Mouse (Mus musculus): ENCODE results near the gene Rgs3. TPM values are rescaled to one million over a fixed set of nuclear protein-coding genes. Genes with fewer than 3 reads are reported as not detected.

The Rgs3 gene
- polyA plus RNA-seq, 1 experiment from 2014 or later, result 31.3 TPM

DNA sequence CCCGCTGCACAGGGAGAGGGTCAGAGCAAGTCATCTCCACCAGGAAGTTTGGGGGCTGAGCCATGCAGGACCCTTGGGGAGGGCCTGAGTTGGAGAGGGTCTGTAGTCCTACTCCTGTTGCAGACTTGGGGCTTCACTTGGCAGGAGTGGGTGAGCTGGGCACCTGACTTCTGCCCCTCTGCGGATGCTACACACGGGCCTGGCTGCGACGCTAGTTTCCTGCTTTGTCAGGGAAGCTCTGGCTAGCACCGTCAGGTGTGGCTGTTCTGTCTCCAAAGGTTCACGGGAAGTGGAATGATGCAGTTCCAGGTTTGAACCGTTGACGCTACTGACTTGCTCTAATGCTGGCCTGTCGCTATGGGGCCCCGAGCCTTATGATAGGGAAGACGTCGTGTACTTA, 144.6 kb downstream of the Rgs3 start:
- Histone ChIP-seq H3K4me1 (replicated peaks; ENCODE audit: control insufficient read depth, insufficient read depth, low read length) (no peaks in the 10 kb centered on the region; the same call in 1 of the 2 replicates), H3K4me3 (ENCODE audit: low read depth, low read length) (no peak overlapping the region), H3K27me3 (ENCODE audit: control insufficient read depth, insufficient read depth, low read length) (no peaks in the 10 kb centered on the region), H3K9me3 (ENCODE audit: control insufficient read depth, low read length) (no peaks in the 10 kb centered on the region), H3K36me3 (ENCODE audit: control insufficient read depth, insufficient read depth, low read length) (0 out of 2 replicates have a peak, but pooled peaks cover 6% of the 10 kb centered on the region), H3K4me2 (replicated peaks; ENCODE audit: low read depth, low read length) (no peak overlapping the region), H3K9ac (ENCODE audit: low read depth, low read length) (no peak overlapping the region), H3K27ac (ENCODE audit: low read depth, low read length) (no peak overlapping the region)
- DNase-seq (ENCODE audit: low spot score) (no peak), ATAC-seq (ENCODE audit: low FRiP score) (no peak)
- 94% methylated on average over 13 of the region's 13 CpGs for WGBS

DNA sequence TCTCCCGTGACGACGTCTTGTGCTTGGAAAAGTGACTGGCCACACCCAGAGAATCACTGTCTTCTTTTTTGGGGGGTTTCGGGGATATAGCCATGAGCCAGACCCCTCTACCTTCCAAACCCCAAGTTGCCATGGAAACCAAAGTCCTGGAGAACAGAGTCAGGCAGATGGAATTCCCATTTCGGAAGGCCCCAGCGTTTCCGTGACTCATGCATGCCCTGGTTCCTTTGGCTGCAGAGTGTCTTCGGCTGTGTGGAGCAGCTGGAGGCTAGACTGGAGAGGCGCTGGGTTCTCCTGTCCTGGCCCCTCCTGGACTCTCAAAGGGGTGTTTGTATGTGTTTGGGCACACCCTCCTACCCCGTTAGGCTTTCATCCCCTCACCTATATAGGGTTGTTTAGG, 145.4 kb downstream of the Rgs3 start:
- DNase-seq (ENCODE audit: low spot score) (no peak), ATAC-seq (ENCODE audit: low FRiP score) (0 out of 2 replicates have a peak, but pooled peaks have one; percentile 1)
- Histone ChIP-seq H3K9ac (ENCODE audit: low read depth, low read length) (no peak overlapping the region), H3K4me2 (replicated peaks; ENCODE audit: low read depth, low read length) (no peak overlapping the region), H3K4me1 (replicated peaks; ENCODE audit: control insufficient read depth, insufficient read depth, low read length) (no peaks in the 10 kb centered on the region), H3K4me3 (ENCODE audit: low read depth, low read length) (no peak overlapping the region), H3K9me3 (ENCODE audit: control insufficient read depth, low read length) (no peaks in the 10 kb centered on the region), H3K36me3 (ENCODE audit: control insufficient read depth, insufficient read depth, low read length) (0 out of 2 replicates have a peak, but pooled peaks cover 6% of the 10 kb centered on the region), H3K27ac (ENCODE audit: low read depth, low read length) (no peak overlapping the region), H3K27me3 (ENCODE audit: control insufficient read depth, insufficient read depth, low read length) (no peaks in the 10 kb centered on the region)
- WGBS, result 77% methylated on average over 10 of the region's 10 CpGs

DNA sequence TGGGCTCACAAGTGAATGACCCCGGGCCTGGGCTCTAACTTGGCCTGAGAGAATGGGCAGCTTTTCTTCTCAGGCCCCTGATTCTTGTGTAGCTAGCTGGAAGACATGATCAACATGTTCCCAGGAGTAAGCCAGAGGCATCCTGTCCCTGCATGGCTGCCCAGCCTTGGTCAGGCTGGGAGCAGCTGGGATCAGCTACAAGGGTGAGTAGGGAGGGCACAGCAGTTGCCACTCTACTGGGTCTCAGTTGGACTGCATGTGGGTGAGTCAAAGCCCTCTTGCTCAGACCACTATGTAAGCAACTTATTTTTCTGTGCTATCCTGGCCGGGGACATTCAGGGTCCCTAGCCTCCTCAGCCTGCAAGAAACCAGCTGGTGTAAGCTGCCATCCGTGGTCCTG, 146.1 kb downstream of the Rgs3 start:
- Histone ChIP-seq H3K27ac (ENCODE audit: low read depth, low read length) (no peak overlapping the region), H3K27me3 (ENCODE audit: control insufficient read depth, insufficient read depth, low read length) (no peaks in the 10 kb centered on the region), H3K9me3 (ENCODE audit: control insufficient read depth, low read length) (no peaks in the 10 kb centered on the region), H3K4me1 (replicated peaks; ENCODE audit: control insufficient read depth, insufficient read depth, low read length) (no peaks in the 10 kb centered on the region), H3K9ac (ENCODE audit: low read depth, low read length) (no peak overlapping the region), H3K4me2 (replicated peaks; ENCODE audit: low read depth, low read length) (no peak overlapping the region), H3K36me3 (ENCODE audit: control insufficient read depth, insufficient read depth, low read length) (0 out of 2 replicates have a peak, but pooled peaks cover 5% of the 10 kb centered on the region), H3K4me3 (ENCODE audit: low read depth, low read length) (no peak overlapping the region)
- 52% methylated on average over 3 of the region's 3 CpGs for WGBS
- DNase-seq (ENCODE audit: low spot score) (no peak), ATAC-seq (ENCODE audit: low FRiP score) (no peak)

DNA sequence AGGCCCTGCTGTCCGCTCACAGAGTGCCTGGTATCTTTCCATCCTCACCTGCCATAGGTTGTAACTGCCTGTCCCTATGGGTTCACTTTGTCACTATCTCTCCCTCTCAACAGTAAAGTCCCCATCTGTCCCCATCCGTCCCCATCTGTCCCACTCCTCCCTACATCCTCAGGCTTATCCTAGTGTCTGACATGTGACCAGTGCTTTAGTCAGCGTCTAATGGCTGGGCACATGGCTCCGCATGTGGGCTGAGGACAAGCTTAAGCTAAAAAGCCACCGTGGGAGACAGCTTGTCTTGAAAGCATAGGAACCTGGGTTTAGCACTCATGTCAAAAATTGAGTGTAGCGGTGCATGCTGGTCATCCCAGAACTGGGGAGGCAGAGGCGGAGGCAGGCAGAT, 148.4 kb downstream of the Rgs3 start:
- H3K36me3 ChIP-seq (ENCODE audit: control insufficient read depth, insufficient read depth, low read length), result no peaks in the 10 kb centered on the region
- H3K4me1 ChIP-seq (replicated peaks; ENCODE audit: control insufficient read depth, insufficient read depth, low read length), result no peaks in the 10 kb centered on the region
- no peak for ATAC-seq (ENCODE audit: low FRiP score)
- H3K4me2 ChIP-seq (replicated peaks; ENCODE audit: low read depth, low read length), result no peak overlapping the region
- WGBS, result 77% methylated on average over 7 of the region's 7 CpGs
- no peak overlapping the region for H3K9ac ChIP-seq (ENCODE audit: low read depth, low read length)
- no peak for DNase-seq (ENCODE audit: low spot score)
- H3K4me3 ChIP-seq (ENCODE audit: low read depth, low read length), result no peak overlapping the region
- H3K27me3 ChIP-seq (ENCODE audit: control insufficient read depth, insufficient read depth, low read length), result no peaks in the 10 kb centered on the region
- H3K9me3 ChIP-seq (ENCODE audit: control insufficient read depth, low read length), result no peaks in the 10 kb centered on the region
- H3K27ac ChIP-seq (ENCODE audit: low read depth, low read length), result no peak overlapping the region

DNA sequence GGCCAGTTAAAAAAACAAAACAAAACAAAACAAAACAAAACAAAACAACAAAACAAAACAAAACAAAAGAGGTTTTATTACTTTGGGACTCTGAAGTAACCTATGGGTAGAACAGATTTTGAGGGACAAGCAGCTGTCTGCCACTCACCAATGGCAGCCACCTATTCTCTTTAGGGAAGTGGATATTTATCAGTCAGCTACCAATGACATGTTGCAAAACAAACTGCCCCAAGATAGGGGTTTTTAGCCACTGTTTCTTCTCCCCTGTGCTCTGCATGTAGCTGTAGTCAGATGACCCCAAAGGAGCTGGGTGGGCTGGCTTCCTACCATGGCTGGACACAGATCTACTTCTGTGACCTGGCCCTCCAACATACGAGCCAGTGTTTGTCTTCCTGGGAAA, 149.3 kb downstream of the Rgs3 start:
- no peak for ATAC-seq (ENCODE audit: low FRiP score)
- WGBS, result 82% methylated on average over 1 of the region's 1 CpGs
- no peak for DNase-seq (ENCODE audit: low spot score)

DNA sequence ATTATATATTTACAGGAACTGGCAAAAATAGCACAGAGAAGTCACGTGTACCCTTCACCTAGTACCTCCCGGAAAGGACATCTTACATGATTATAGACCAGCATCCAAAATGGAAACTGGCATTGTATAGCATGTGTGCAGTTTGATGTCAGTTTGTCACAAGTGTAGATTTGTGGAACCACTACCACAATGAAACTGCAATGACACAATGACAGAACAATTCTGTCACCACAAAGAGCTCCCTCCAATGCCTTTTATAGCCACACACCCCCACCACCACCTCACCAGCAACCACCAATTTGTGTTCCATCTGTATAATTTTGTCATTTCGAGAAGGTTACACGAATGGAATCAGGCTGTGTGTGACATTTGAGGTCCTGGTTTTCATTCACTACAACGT, 149.8 kb downstream of the Rgs3 start:
- Histone ChIP-seq H3K4me3 (ENCODE audit: low read depth, low read length) (no peak overlapping the region), H3K4me2 (replicated peaks; ENCODE audit: low read depth, low read length) (no peak overlapping the region), H3K36me3 (ENCODE audit: control insufficient read depth, insufficient read depth, low read length) (no peaks in the 10 kb centered on the region), H3K9ac (ENCODE audit: low read depth, low read length) (no peak overlapping the region), H3K9me3 (ENCODE audit: control insufficient read depth, low read length) (no peaks in the 10 kb centered on the region), H3K27me3 (ENCODE audit: control insufficient read depth, insufficient read depth, low read length) (no peaks in the 10 kb centered on the region), H3K27ac (ENCODE audit: low read depth, low read length) (no peak overlapping the region), H3K4me1 (replicated peaks; ENCODE audit: control insufficient read depth, insufficient read depth, low read length) (no peaks in the 10 kb centered on the region)
- no peak for ATAC-seq (ENCODE audit: low FRiP score)
- WGBS, result 89% methylated on average over 5 of the region's 5 CpGs
- DNase-seq (ENCODE audit: low spot score), result no peak

More for the DNA sequence above, 149.3 kb downstream of the Rgs3 start:
- Histone ChIP-seq H3K9me3 (ENCODE audit: control insufficient read depth, low read length) (no peaks in the 10 kb centered on the region), H3K9ac (ENCODE audit: low read depth, low read length) (no peak overlapping the region), H3K4me3 (ENCODE audit: low read depth, low read length) (no peak overlapping the region), H3K27ac (ENCODE audit: low read depth, low read length) (no peak overlapping the region), H3K36me3 (ENCODE audit: control insufficient read depth, insufficient read depth, low read length) (no peaks in the 10 kb centered on the region), H3K4me2 (replicated peaks; ENCODE audit: low read depth, low read length) (no peak overlapping the region), H3K4me1 (replicated peaks; ENCODE audit: control insufficient read depth, insufficient read depth, low read length) (no peaks in the 10 kb centered on the region), H3K27me3 (ENCODE audit: control insufficient read depth, insufficient read depth, low read length) (no peaks in the 10 kb centered on the region)

DNA sequence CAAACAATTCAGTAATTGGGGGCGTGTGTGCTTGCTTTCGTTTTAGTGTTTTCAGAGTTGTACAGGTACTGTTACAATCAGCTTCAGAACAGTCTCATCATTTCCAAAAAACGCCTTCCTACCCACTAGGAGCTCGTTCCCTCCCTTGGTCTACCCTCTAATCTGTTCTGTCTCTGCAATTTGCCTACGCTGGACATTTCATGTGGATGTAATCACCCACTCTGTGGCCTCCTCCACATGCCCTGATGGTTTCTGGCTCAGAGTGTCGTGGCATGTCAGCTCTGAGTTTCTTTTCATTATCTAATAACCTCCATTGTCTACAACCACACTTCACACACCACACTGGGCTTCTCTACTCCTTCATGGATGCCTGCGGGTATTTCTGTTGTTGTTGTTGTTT, 151.5 kb downstream of the Rgs3 start:
- no peaks in the 10 kb centered on the region for H3K36me3 ChIP-seq (ENCODE audit: control insufficient read depth, insufficient read depth, low read length)
- no peaks in the 10 kb centered on the region for H3K9me3 ChIP-seq (ENCODE audit: control insufficient read depth, low read length)
- no peaks in the 10 kb centered on the region for H3K27me3 ChIP-seq (ENCODE audit: control insufficient read depth, insufficient read depth, low read length)
- ATAC-seq (ENCODE audit: low FRiP score) (no peak), DNase-seq (ENCODE audit: low spot score) (no peak)
- no peak overlapping the region for H3K4me3 ChIP-seq (ENCODE audit: low read depth, low read length)
- no peaks in the 10 kb centered on the region for H3K4me1 ChIP-seq (replicated peaks; ENCODE audit: control insufficient read depth, insufficient read depth, low read length)
- H3K27ac ChIP-seq (ENCODE audit: low read depth, low read length), result no peak overlapping the region
- no peak overlapping the region for H3K4me2 ChIP-seq (replicated peaks; ENCODE audit: low read depth, low read length)
- WGBS, result 89% methylated on average over 7 of the region's 7 CpGs
- H3K9ac ChIP-seq (ENCODE audit: low read depth, low read length), result no peak overlapping the region

DNA sequence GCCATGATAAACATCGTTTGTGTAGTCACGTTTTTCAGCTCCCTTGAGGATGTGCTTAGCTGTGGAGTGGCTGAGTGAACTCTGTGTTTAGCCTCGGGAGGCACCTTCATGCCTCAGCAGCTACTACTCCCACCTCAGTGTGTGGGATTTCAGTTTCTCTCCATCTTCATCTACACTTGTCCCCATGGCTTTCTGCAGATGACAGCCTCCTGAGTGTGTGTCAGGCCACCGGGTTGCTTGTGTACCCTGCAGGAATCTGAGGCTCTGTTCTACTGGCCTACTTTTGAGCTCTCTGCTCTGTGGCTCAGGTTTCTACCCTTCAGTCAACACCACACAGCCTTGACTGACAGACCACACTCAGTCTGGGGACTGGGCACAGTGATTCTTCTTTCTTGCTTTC, 151.9 kb downstream of the Rgs3 start:
- 77% methylated on average over 4 of the region's 4 CpGs for WGBS

DNA sequence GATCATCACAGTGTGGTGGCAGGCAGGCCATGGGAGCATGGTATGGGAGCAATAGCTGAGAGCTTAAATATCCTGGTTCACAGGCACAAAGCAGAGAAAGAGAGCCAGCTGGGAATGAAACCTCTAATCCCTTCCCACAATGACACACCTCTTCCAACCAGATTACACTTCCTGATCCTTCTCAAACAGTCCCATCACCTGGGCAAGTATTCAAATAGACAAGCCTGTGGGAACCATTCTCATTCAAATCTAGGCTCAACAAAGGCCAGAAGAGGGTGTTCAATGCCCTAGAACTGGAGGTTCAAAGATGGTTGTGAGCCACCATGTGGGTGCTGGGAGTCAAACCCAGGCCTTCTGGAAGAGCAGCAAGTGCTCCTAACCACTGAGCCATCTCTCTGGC, 161.2 kb downstream of the Rgs3 start:
- Histone ChIP-seq H3K9me3 (ENCODE audit: control insufficient read depth, low read length) (no peaks in the 10 kb centered on the region), H3K36me3 (ENCODE audit: control insufficient read depth, insufficient read depth, low read length) (no peaks in the 10 kb centered on the region), H3K27ac (ENCODE audit: low read depth, low read length) (no peak overlapping the region), H3K9ac (ENCODE audit: low read depth, low read length) (no peak overlapping the region), H3K4me2 (replicated peaks; ENCODE audit: low read depth, low read length) (no peak overlapping the region), H3K4me1 (replicated peaks; ENCODE audit: control insufficient read depth, insufficient read depth, low read length) (no peaks in the 10 kb centered on the region), H3K27me3 (ENCODE audit: control insufficient read depth, insufficient read depth, low read length) (no peaks in the 10 kb centered on the region), H3K4me3 (ENCODE audit: low read depth, low read length) (no peak overlapping the region)
- no peak for DNase-seq (ENCODE audit: low spot score)
- no peak for ATAC-seq (ENCODE audit: low FRiP score)

More for the DNA sequence above, 151.9 kb downstream of the Rgs3 start:
- Histone ChIP-seq H3K4me3 (ENCODE audit: low read depth, low read length) (no peak overlapping the region), H3K4me2 (replicated peaks; ENCODE audit: low read depth, low read length) (no peak overlapping the region), H3K27ac (ENCODE audit: low read depth, low read length) (no peak overlapping the region), H3K36me3 (ENCODE audit: control insufficient read depth, insufficient read depth, low read length) (no peaks in the 10 kb centered on the region), H3K4me1 (replicated peaks; ENCODE audit: control insufficient read depth, insufficient read depth, low read length) (no peaks in the 10 kb centered on the region), H3K9me3 (ENCODE audit: control insufficient read depth, low read length) (no peaks in the 10 kb centered on the region), H3K9ac (ENCODE audit: low read depth, low read length) (no peak overlapping the region), H3K27me3 (ENCODE audit: control insufficient read depth, insufficient read depth, low read length) (no peaks in the 10 kb centered on the region)
- ATAC-seq (ENCODE audit: low FRiP score), result no peak
- DNase-seq (ENCODE audit: low spot score), result no peak
